Mouse (Mus musculus) G1E (cell line): ENCODE measurements around the gene Nlrc5. TPM values are rescaled to one million over a fixed set of nuclear protein-coding genes. Genes with fewer than 3 reads are reported as not detected.
"Not testable (repeated sequence)": the region's sequence is repeated elsewhere in the genome, so short reads cannot be mapped to it uniquely, and the experiment has no call there.

Source experiments
- ATAC-seq: 2 replicates; pipeline ENCODE4 v1.8.0; 2016; ENCODE audit warnings: mild to moderate bottlenecking; ENCODE audit not compliant: insufficient number of reproducible peaks, poor library complexity, low FRiP score, severe bottlenecking; ENCODE audit errors: extremely low read depth
- DNase-seq: peaks from one replicate; pipeline ENCODE4 v3.0.0; 2012; ENCODE audit warnings: low spot score
- H3K27me3 ChIP-seq: 2 replicates; pipeline ENCODE4 v1.6.1; 2012; ENCODE audit warnings: mild to moderate bottlenecking, low read length, inconsistent platforms; ENCODE audit not compliant: insufficient read depth
- H3K36me3 ChIP-seq: replicated peaks from 2 replicates; pipeline ENCODE3; 2012; ENCODE audit warnings: mild to moderate bottlenecking, inconsistent platforms
- H3K4me1 ChIP-seq: 2 replicates; pipeline ENCODE4 v1.6.1; 2012; ENCODE audit warnings: low read depth, low read length, inconsistent platforms, mixed read lengths; ENCODE audit not compliant: insufficient read depth
- H3K4me3 ChIP-seq: 2 replicates; pipeline ENCODE4 v1.5.1; 2012; ENCODE audit warnings: low read depth, mild to moderate bottlenecking, inconsistent platforms, low read length, moderate library complexity, mixed read lengths
- H3K9me3 ChIP-seq: replicated peaks from 2 replicates; pipeline ENCODE4 v1.6.1; 2012; ENCODE audit warnings: inconsistent platforms
- CTCF ChIP-seq: IDR thresholded peaks from 2 replicates; pipeline ENCODE4 v1.5.1; 2012; ENCODE audit warnings: low read depth, low read length, inconsistent platforms, mixed read lengths
- GATA1 ChIP-seq: IDR thresholded peaks from 2 replicates; pipeline ENCODE4 v1.6.1; 2012; ENCODE audit warnings: borderline replicate concordance, low read length, inconsistent platforms, mixed read lengths
- GATA2 ChIP-seq: IDR thresholded peaks from 2 replicates; pipeline ENCODE4 v1.6.1; 2012; ENCODE audit warnings: low read depth, low read length, inconsistent platforms, borderline replicate concordance
- POLR2AphosphoS5 ChIP-seq: IDR thresholded peaks from 2 replicates; pipeline ENCODE4 v1.6.1; 2012; ENCODE audit warnings: low read depth, low read length, inconsistent platforms; ENCODE audit not compliant: insufficient replicate concordance
- TAL1 ChIP-seq: conservative IDR thresholded peaks from 2 replicates; pipeline ENCODE4 v1.6.1; 2012; ENCODE audit warnings: low read depth, low read length, inconsistent platforms, mixed read lengths
- polyA plus RNA-seq: library from polyadenylated mRNA; stranded (reverse); fragments of >175 nt; gene quantifications from 2 replicates; pipeline ENCODE4 v1.2.3, GENCODE M21; 2012
- total RNA-seq, 2 experiments: library from RNA; stranded (forward) in 1 of 2; stranded (reverse) in 1 of 2; fragments of 200-1000 nt in 1 of 2; fragments of >200 nt in 1 of 2; fragmentation: Nextera tagmentation in 1 of 2; gene quantifications; 2 replicates each; pipeline ENCODE4 v1.2.3; 2014 to 2017

The Nlrc5 gene
- total and polyA plus RNA-seq, 3 experiments = 0.02 to 1.2 TPM; not detected in 1

GRCm38 (mm10) chr8:94447583-94448324, 13.6 kb downstream of the Nlrc5 start:
- no peak for TF ChIP-seq GATA2
- no peak for TF ChIP-seq GATA1
- no peak for TF ChIP-seq POLR2AphosphoS5
- no peak for TF ChIP-seq CTCF
- no peak for TF ChIP-seq TAL1
- no peak overlapping the region for H3K4me3 ChIP-seq
- no peaks in the 10 kb centered on the region for H3K9me3 ChIP-seq
- no peaks in the 10 kb centered on the region for H3K36me3 ChIP-seq
- H3K27me3 ChIP-seq = peaks cover 22% of the 10 kb centered on the region
- H3K4me1 ChIP-seq = no peaks in the 10 kb centered on the region
- DNase-seq (no peak), ATAC-seq (no peak)

- H3K27me3 ChIP-seq, H3K36me3 ChIP-seq, DNase-seq, H3K4me3 ChIP-seq, H3K9me3 ChIP-seq, ATAC-seq, H3K4me1 ChIP-seq: not testable (repeated sequence)
These were observed 18.8 kb downstream of the Nlrc5 start for GRCm38 (mm10) chr8:94452991-94453390.

- ATAC-seq (no peak), DNase-seq (no peak)
- Histone ChIP-seq H3K9me3 (no peaks in the 10 kb centered on the region), H3K27me3 (no peaks in the 10 kb centered on the region; the same call in 1 of the 2 replicates), H3K4me1 (no peaks in the 10 kb centered on the region), H3K36me3 (no peaks in the 10 kb centered on the region), H3K4me3 (no peak overlapping the region)
- TF ChIP-seq GATA2 = no peak
These were observed 19.8 kb downstream of the Nlrc5 start for GRCm38 (mm10) chr8:94453868-94454488.

GRCm38 (mm10) chr8:94454905-94455304, 20.7 kb downstream of the Nlrc5 start:
- Histone ChIP-seq H3K4me3 (no peak overlapping the region), H3K4me1 (no peaks in the 10 kb centered on the region), H3K9me3 (no peaks in the 10 kb centered on the region), H3K27me3 (no peaks in the 10 kb centered on the region; the same call in 1 of the 2 replicates), H3K36me3 (no peaks in the 10 kb centered on the region)
- DNase-seq (no peak), ATAC-seq (no peak)
- TF ChIP-seq TAL1 (no peak), GATA1 (no peak), POLR2AphosphoS5 (no peak), CTCF (no peak), GATA2 (no peak)

GRCm38 (mm10) chr8:94456071-94456470, 21.9 kb downstream of the Nlrc5 start:
- Histone ChIP-seq H3K9me3 (no peaks in the 10 kb centered on the region), H3K4me1 (no peaks in the 10 kb centered on the region), H3K36me3 (no peaks in the 10 kb centered on the region), H3K27me3 (no peaks in the 10 kb centered on the region; the same call in 1 of the 2 replicates), H3K4me3 (no peak overlapping the region)
- DNase-seq (no peak), ATAC-seq (no peak)
- TF ChIP-seq CTCF (no peak), GATA1 (no peak), TAL1 (no peak)

GRCm38 (mm10) chr8:94458567-94458966, 24.4 kb downstream of the Nlrc5 start:
- TF ChIP-seq CTCF (no peak), GATA1 (no peak), POLR2AphosphoS5 (no peak), GATA2 (no peak), TAL1 (no peak)
- DNase-seq (no peak), ATAC-seq (no peak)
- Histone ChIP-seq H3K4me3 (no peak overlapping the region), H3K4me1 (no peaks in the 10 kb centered on the region), H3K27me3 (no peaks in the 10 kb centered on the region; the same call in 1 of the 2 replicates), H3K9me3 (no peaks in the 10 kb centered on the region), H3K36me3 (no peaks in the 10 kb centered on the region)

GRCm38 (mm10) chr8:94469656-94470055, 35.5 kb downstream of the Nlrc5 start:
- no peak for DNase-seq
- Histone ChIP-seq H3K4me3 (no peak overlapping the region), H3K36me3 (no peaks in the 10 kb centered on the region), H3K27me3 (peaks cover 3% of the 10 kb centered on the region; the same call in 1 of the 2 replicates), H3K4me1 (no peaks in the 10 kb centered on the region), H3K9me3 (no peaks in the 10 kb centered on the region)
- TF ChIP-seq TAL1 (no peak), CTCF (no peak), GATA2 (no peak), POLR2AphosphoS5 (no peak), GATA1 (no peak)
- no peak for ATAC-seq
